Mouse (Mus musculus): ENCODE results near the gene Vmn1r233. TPM values are rescaled to one million over a fixed set of nuclear protein-coding genes. Genes with fewer than 3 reads are reported as not detected.
A peak's percentile ranks its signal among the peaks of the same experiment; 100 is the strongest.

The Vmn1r233 gene
- not detected for total RNA-seq (2021)

DNA sequence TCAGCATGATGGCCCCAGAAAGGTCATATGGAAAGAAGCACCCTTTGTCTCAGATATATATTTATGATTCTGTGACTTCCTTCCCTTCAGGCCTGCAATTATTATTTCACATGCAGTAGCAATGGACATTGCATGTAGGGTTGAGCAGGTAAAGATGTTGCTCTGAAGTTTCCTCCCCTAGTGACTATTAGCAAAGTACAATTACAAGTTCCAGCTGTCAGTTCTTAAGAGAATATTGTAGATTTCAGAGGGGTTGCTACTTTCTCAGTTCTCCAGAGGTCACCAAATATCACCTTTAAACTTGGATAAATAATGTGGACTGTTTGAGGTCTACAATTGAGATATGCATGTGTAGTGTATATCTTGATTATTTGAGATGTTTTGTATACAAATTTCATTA lies at the start of gene Vmn1r233:
Gene Vmn1r233, minus strand, starts transcription at position 101 of the 400 bp plus-strand sequence.
- no peak for DNase-seq

DNA sequence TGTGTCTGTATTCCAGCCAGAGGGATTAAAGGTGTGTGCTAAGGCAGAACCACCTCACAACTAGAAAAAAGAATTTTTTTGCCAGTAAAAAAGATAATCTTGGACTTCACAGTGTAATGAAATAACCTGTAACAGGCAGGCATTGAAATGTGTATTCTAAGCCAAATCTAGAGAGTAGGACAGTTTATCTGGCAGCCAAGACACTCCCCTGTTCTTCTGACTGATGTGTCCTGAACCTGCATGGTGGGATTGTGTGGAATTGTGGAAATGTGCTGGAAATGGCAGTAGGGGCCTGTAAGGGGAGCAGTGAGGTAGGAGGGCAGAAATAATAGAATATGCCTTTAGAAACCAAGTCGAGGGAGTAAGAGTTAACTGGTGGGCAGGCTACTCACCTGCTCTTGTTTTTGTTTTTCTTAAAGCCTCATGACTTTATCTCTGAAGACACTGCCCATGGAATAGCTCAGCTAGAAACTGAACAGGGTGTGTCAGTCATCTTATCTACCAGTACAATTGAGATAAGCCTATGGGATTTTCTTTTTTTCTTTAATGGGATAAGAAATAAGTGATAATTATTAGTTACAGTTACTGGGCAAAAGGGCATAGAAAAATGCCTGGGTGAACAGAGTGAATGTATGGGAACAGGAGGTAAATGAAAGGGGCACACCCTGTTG lies 22.3 kb upstream of the Vmn1r233 start:
- no peak for DNase-seq

DNA sequence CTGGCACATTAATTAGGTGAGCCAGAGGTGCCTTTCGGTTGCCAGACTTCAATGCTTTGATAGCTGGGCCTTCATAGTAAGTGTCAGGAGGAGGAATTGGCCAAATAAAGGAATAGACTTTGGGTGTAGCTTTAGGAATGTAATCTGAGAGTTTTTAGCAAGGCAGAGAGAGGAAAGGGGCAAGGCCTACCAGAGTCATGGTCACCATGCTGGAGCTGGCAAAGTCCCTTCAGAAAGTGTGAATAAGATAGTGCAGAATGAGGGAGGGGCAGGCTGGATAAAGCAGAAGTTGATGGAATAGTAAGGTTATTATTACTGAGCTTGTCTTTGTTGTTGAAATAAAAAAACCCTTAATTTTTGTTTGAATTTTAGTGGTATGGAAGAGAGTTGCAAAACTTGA lies 13.5 kb upstream of the Vmn1r233 start:
- DNase-seq: no peak

DNA sequence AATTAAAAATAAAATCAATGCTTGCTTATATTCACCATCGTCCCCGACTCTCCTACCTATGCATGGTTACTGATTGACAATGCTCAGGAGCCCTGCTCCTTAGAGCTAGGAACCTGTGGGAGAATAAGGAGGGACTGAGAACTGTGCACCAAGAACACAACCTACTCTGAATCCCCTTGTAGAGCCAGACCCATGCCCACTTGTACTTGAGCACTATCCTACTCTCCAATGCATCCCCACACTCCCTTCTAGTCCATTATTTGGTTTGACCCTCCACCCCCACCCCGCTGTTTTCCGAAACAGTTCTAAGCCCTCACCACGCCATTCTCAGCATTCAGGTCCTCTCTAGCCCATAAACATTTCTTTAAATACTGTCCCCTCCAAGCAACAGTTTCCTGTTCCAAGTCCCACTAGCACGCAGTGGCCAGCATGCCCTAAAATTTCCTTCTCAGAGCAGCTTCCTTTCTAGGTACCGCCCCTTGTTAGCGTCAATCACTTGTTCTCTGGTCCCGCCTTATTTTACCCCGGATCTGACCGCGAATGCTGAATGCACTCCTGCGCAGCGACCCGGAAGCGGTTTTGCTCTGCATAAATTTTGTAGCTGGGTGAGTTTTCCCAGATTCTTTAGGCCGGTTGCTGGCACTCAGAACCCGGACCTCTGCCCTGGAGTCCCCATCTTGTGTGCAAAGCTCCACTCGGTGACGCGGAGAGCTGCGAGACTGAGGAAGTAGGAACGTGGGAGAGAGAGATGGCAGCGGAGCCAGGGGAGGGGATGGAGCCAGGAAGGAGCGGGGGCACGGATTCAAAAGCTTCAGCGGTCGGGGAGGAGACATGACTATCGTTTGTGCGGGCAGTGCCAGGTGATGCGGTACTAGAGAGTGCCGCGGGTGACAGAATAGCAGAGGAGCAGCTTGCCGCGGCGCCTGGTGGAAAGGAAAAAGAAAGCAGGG lies 12.4 kb upstream of the Vmn1r233 start, which contains the start of gene Zfp160:
Gene Zfp160, plus strand, starts transcription at position 522 of the 950 bp plus-strand sequence.
- peak; percentile 86 to 90 for DNase-seq

DNA sequence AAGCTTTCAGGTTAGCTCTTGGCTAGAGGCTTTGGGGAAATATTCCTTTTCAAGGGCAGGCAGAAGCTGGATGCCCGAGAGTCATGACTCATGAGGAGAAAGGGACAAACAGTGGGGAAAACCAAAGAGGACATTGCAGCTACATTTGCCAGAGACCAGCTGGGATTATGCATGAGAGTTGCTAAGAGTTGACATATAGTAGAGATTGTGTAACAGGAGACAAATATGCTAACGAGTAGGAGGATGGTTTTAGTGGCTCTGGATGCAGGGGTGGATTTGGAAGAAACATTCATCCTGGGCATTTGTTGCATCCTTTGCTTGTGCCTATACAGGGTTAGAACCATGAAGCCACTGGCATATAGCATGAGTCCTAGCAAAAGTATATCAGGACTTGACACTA lies 2.5 kb downstream of the Vmn1r233 start:
- DNase-seq: no peak

DNA sequence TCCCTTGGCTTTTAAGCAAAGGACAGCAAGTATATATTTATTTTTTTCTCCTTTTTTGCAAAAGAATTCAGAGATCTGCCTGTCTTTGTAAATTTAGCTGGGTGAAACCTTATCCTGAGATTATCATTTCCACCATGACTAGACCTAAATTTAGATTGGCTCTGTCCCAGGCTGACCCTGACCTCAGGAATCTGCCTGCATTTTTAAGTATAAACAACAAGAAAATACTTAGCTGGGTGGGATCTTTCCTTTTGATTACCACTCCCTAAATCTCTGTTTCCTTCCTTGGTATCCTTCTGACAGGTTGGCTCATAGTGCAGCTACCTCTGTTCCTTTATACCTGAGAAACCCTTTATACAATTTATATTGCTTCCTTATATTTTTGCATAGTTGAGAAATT lies 29.6 kb downstream of the Vmn1r233 start:
- DNase-seq: no peak

DNA sequence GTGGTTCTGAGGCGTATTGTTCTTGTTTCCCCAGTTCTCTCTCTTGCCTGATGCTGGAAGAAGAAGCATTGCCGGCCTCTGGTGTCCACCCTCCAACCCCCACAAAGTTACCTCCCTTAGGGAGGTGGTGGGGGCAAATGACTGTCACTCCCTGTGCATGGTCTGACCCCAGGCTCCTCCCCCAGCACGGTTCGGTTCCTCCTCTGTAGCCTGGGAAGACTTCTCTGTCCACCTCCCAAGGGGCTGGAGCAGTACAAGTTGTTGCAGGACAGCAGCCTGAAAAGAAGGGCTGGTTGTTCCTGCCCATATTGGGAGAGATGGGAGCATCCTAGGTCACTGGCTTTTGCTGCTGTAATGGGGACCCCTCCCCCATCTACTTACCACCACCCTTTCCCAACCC lies 30.8 kb downstream of the Vmn1r233 start:
- no peak for DNase-seq

DNA sequence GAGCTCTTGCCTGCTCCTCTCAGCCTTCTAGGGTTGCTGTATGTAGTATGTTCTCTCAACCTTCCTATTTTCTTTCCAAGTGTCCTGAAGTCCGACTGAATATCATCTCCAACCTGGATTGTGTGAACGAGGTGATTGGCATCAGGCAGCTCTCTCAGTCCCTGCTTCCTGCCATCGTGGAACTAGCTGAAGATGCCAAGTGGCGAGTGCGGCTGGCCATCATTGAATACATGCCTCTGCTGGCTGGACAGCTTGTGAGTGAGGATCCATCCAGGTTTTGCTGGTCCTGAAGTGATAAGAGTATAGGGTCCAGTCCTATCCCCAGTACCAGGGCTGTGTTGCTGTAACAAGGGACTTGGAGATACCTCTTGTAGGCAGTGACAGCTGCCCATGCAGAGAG lies 35.9 kb downstream of the Vmn1r233 start:
- no peak for DNase-seq

DNA sequence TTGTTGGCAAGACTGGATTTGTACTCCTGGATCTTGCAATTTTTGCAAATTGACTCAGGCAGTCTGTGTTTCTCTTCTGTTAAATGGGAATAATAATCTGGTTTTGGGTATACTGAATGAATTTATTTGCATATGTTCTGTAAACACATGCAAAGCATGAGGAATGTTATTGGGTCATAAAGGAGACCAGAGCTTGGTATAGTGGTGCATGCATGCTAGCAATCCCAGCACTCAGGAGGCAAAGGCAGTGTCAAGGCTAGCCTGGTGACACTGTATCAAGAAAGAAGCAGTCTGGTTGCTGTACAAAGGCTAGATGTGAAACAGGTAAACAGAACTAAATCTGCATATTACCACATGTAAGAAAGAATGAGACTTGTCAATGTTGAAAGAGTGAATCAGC lies 49.6 kb downstream of the Vmn1r233 start:
- DNase-seq: no peak

DNA sequence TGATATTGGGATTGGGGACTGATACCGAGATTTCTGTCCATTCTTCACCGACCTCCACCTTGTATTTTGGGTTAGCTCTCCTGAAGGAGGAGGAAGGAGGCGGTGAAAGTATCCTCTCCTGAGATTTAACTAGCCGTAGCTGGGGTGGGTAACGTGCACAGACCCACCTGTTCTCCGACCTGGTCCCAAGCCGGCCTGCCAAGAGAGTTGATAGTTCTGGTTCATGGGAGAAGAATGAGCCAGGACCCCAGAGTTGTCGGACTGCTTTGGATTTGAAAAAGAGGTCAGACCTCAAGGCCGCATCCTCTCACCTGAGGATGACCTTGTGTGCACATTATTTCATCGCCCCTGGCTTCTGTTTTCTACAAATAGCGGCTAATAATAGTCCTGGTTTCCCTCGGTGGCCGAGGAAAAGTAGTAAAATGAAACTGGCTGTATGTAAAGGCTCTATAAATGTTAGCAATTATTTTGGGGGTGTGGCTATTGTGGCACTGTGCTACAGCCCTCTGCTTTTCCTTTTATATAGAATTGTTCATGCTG lies 50.2 kb downstream of the Vmn1r233 start:
- DNase-seq: no peak

DNA sequence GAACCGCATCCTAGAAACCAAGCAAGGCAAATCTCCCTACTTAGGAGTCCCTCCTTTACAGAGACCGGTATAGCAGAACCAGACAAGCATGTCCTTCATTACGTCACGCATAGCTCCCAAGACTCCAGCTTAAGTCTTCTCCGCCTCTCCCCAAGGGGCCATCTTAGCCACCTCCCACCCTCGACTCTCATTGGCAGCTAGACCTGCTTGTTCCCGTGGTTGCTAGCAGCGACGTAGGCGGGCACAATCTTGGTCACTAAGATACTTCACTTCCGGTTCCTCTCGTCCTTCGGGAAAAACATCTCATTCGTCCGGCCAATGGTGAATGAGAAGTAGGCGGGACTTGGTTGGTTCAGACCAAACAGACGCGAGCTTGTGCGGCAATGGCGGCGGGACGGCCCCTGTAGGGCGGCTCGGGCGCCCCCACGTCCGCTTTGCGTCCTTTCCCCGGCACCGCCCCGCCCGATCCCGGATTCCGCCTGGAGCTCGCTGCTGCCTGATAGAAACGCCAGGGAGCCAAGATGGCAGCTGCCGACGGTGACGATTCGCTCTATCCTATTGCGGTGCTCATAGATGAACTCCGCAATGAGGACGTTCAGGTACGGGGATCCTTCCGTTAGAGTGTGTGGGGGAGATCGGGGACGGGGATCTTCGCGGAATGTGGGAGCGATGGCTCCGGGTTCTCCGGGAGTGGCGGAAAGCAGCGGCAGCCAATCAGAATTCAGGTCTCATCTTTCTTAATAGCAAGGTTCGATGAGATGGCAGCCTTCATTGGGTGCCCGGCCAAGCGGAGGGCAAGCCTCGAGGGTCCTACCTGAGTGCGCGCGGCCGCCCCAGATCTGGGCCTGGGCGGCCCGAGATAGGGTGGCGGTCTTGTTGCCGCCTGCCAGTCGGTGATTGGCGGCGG lies 51.0 kb downstream of the Vmn1r233 start, which contains the start of gene Ppp2r1a:
Gene Ppp2r1a, plus strand, starts transcription at position 327 of the 907 bp plus-strand sequence.
- DNase-seq: peak; percentile 99

DNA sequence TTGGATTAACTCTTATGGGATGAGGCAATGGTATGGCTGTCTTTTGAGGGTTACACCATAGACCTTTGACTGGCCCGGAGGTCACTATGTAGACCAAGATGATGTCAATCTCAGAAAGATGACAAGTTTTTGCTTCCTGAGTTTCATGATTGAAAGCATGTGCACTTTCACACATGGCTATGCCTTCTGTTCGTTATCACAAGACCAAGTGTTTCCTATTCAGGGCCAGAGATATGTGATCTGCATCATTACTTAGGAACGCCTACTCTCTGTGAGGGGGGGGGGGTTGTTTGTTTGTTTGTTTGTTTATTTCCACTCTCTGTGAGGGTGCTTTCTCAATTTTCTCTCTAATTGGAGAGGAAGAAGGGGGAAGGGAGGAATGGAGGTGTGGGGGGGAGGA lies 52.0 kb downstream of the Vmn1r233 start:
- no peak for DNase-seq

Other genes with a start within 250 kb of the Vmn1r233 start
- not detected for gene Vmn1r228, start 210.3 kb downstream of the Vmn1r233 start, total RNA-seq (2021)
- gene Vmn1r229, start 184.9 kb downstream of the Vmn1r233 start, total RNA-seq (2021): under 1 TPM; 0.05 to 0.12 TPM
- gene Vmn1r230, start 156.0 kb downstream of the Vmn1r233 start, total RNA-seq (2021): not detected
- not detected for gene Vmn1r231, start 91.4 kb downstream of the Vmn1r233 start, total RNA-seq (2021)
- not detected for gene Vmn1r232, start 76.8 kb downstream of the Vmn1r233 start, total RNA-seq (2021)
- 100 to 1,000 TPM; 561 to 579 TPM for gene Ppp2r1a, start 51.2 kb downstream of the Vmn1r233 start, total RNA-seq (2021)
- gene Zfp160, start 12.4 kb upstream of the Vmn1r233 start, total RNA-seq (2021): 10 to 100 TPM; 21.6 to 24.1 TPM
- not detected for gene Vmn1r234, start 229.6 kb upstream of the Vmn1r233 start, total RNA-seq (2021)